Mouse (Mus musculus) lung, postnatal 0 days (tissue): ENCODE measurements at regions not wholly inside any gene's neighbourhood (a gene's known extent, or its start where the extent isn't known, plus 50 kb on each side); places are given as distances from the start of the nearest gene placed in this dataset.

Experiments used
- ATAC-seq: fragments of 200-750 bp; cut with Nextera tagmentation; 2 replicates; pipeline ENCODE4 v1.8.0; 2017; ENCODE audit warnings: moderate library complexity
- DNase-seq: peaks from one replicate; pipeline ENCODE4 v3.0.0-alpha.2; 2016; ENCODE audit warnings: low spot score
- H3K27ac ChIP-seq: fragments of 300-500 bp; sonication (generic); 2 replicates; pipeline ENCODE4 v1.5.1; 2014; ENCODE audit warnings: antibody characterized with exemption, mild to moderate bottlenecking, low read length, mixed read lengths
- H3K27me3 ChIP-seq: fragments of 300-500 bp; sonication (generic); replicated peaks from 2 replicates; pipeline ENCODE4 v1.6.1; 2014; ENCODE audit warnings: low read length, mixed read lengths; ENCODE audit not compliant: insufficient read depth
- H3K36me3 ChIP-seq: fragments of 300-500 bp; sonication (generic); 2 replicates; pipeline ENCODE4 v1.6.1; 2014; ENCODE audit warnings: low read length, mixed read lengths; ENCODE audit not compliant: insufficient read depth
- H3K4me1 ChIP-seq: fragments of 300-500 bp; sonication (generic); 2 replicates; pipeline ENCODE4 v1.6.1; 2014; ENCODE audit warnings: antibody characterized with exemption, low read depth, low read length, mixed read lengths; ENCODE audit not compliant: insufficient read depth
- H3K4me2 ChIP-seq: fragments of 300-500 bp; sonication (generic); replicated peaks from 2 replicates; pipeline ENCODE4 v1.6.1; 2014; ENCODE audit warnings: low read depth, mild to moderate bottlenecking, low read length, moderate library complexity, mixed read lengths
- H3K4me3 ChIP-seq: fragments of 300-500 bp; sonication (generic); 2 replicates; pipeline ENCODE4 v1.5.1; 2014; ENCODE audit warnings: low read depth, low read length
- H3K9ac ChIP-seq: fragments of 300-500 bp; sonication (generic); replicated peaks from 2 replicates; pipeline ENCODE4 v1.6.1; 2014; ENCODE audit warnings: low read depth, mild to moderate bottlenecking
- H3K9me3 ChIP-seq: fragments of 300-500 bp; sonication (generic); 2 replicates; pipeline ENCODE4 v1.6.1; 2016; ENCODE audit warnings: low read length, mixed read lengths
- CTCF ChIP-seq: IDR thresholded peaks from 2 replicates; pipeline ENCODE4 v1.5.1; 2016; ENCODE audit warnings: antibody characterized with exemption, mild to moderate bottlenecking
- EP300 ChIP-seq: IDR thresholded peaks from 2 replicates; pipeline ENCODE4 v1.6.1; 2016; ENCODE audit warnings: antibody characterized with exemption, mild to moderate bottlenecking, control low read depth
- WGBS: fragments of 180-500 bp; shearing (Covaris S2); extraction: QIAGEN DNeasy Blood & Tissue Kit; methylation state at CpG from one replicate; pipeline ENCODE4 v1.1.7; 2014; 5-methylcytosine and 5-hydroxymethylcytosine counted together

GRCm38 (mm10) chr13:41694749-41695419 is 89.2 kb downstream of the Tmem170b start:
- H3K27ac ChIP-seq = peak overlapping the region; percentile 26
- ATAC-seq (peak; percentile 53), DNase-seq (peak; percentile 10)
- H3K9ac ChIP-seq = no peak overlapping the region
- H3K4me1 ChIP-seq = no peaks in the 10 kb centered on the region
- TF ChIP-seq CTCF (no peak), EP300 (no peak)
- H3K27me3 ChIP-seq = no peaks in the 10 kb centered on the region
- H3K4me3 ChIP-seq = no peak overlapping the region
- no peak overlapping the region for H3K4me2 ChIP-seq
- no peaks in the 10 kb centered on the region for H3K9me3 ChIP-seq
- 39% methylated on average over 9 of the region's 9 CpGs for WGBS
- no peaks in the 10 kb centered on the region for H3K36me3 ChIP-seq

- Histone ChIP-seq H3K9ac (no peak overlapping the region), H3K9me3 (no peaks in the 10 kb centered on the region), H3K27me3 (no peaks in the 10 kb centered on the region), H3K27ac (peak overlapping the region; percentile 57), H3K36me3 (no peaks in the 10 kb centered on the region), H3K4me3 (no peak overlapping the region), H3K4me2 (no peak overlapping the region), H3K4me1 (no peaks in the 10 kb centered on the region)
- 41% methylated on average over 7 of the region's 7 CpGs for WGBS
- peak; percentile 40; the same call in 1 of the 2 replicates for ATAC-seq
- peak; percentile 83 for DNase-seq
- TF ChIP-seq EP300 = peak; percentile 14; the same call in 1 of the 2 replicates
- no peak for TF ChIP-seq CTCF
Observed at GRCm38 (mm10) chr13:41696767-41697445, 91.2 kb downstream of the Tmem170b start.

- no peaks in the 10 kb centered on the region for H3K9me3 ChIP-seq
- no peak overlapping the region for H3K27ac ChIP-seq
- H3K4me2 ChIP-seq = no peak overlapping the region
- H3K4me1 ChIP-seq = peaks cover 5% of the 10 kb centered on the region; the same call in 1 of the 2 replicates
- TF ChIP-seq EP300 = no peak
- TF ChIP-seq CTCF = no peak
- no peaks in the 10 kb centered on the region for H3K36me3 ChIP-seq
- DNase-seq (no peak), ATAC-seq (no peak)
- 55% methylated on average over 3 of the region's 3 CpGs for WGBS
- no peaks in the 10 kb centered on the region for H3K27me3 ChIP-seq
- H3K4me3 ChIP-seq = no peak overlapping the region
- no peak overlapping the region for H3K9ac ChIP-seq
Observed at GRCm38 (mm10) chr13:41701345-41701744, 95.6 kb downstream of the Tmem170b start.

- H3K4me1 ChIP-seq = peaks cover 5% of the 10 kb centered on the region; the same call in 1 of the 2 replicates
- H3K27me3 ChIP-seq = no peaks in the 10 kb centered on the region
- no peak overlapping the region for H3K9ac ChIP-seq
- TF ChIP-seq CTCF (no peak), EP300 (no peak)
- no peak overlapping the region for H3K27ac ChIP-seq
- H3K4me2 ChIP-seq = no peak overlapping the region
- H3K4me3 ChIP-seq = no peak overlapping the region
- H3K9me3 ChIP-seq = no peaks in the 10 kb centered on the region
- no peak for DNase-seq
- no peaks in the 10 kb centered on the region for H3K36me3 ChIP-seq
- no peak for ATAC-seq
- 86% methylated on average over 8 of the region's 8 CpGs for WGBS
Observed at GRCm38 (mm10) chr13:41701829-41702231, 96.1 kb downstream of the Tmem170b start.

- WGBS = 48% methylated on average over 2 of the region's 2 CpGs
- peak; percentile 76 for DNase-seq
- H3K9me3 ChIP-seq = no peaks in the 10 kb centered on the region
- H3K27me3 ChIP-seq = no peaks in the 10 kb centered on the region
- no peak overlapping the region for H3K9ac ChIP-seq
- H3K4me3 ChIP-seq = no peak overlapping the region
- TF ChIP-seq EP300 = peak; percentile 77; the same call in 1 of the 2 replicates
- TF ChIP-seq CTCF = no peak
- H3K4me2 ChIP-seq = no peak overlapping the region
- ATAC-seq = peak; percentile 84
- H3K36me3 ChIP-seq = no peaks in the 10 kb centered on the region
- peaks cover 5% of the 10 kb centered on the region; the same call in 1 of the 2 replicates for H3K4me1 ChIP-seq
- peak overlapping the region; percentile 48 for H3K27ac ChIP-seq
Observed at GRCm38 (mm10) chr13:41703196-41703595, 97.5 kb downstream of the Tmem170b start.

- no peak for TF ChIP-seq CTCF
- peak; percentile 48 for TF ChIP-seq EP300
- Histone ChIP-seq H3K4me2 (no peak overlapping the region), H3K4me1 (peaks cover 5% of the 10 kb centered on the region; the same call in 1 of the 2 replicates), H3K4me3 (no peak overlapping the region), H3K9ac (no peak overlapping the region), H3K9me3 (no peaks in the 10 kb centered on the region), H3K27ac (peak overlapping the region; percentile 48), H3K36me3 (no peaks in the 10 kb centered on the region), H3K27me3 (no peaks in the 10 kb centered on the region)
- ATAC-seq (peak; percentile 81), DNase-seq (peak; percentile 69)
- WGBS = 35% methylated on average over 8 of the region's 8 CpGs
Observed at GRCm38 (mm10) chr13:41703618-41704017, 97.9 kb downstream of the Tmem170b start.
